8 mouse cellular contexts compared by ENCODE assay signal in the genomic region with DNA sequence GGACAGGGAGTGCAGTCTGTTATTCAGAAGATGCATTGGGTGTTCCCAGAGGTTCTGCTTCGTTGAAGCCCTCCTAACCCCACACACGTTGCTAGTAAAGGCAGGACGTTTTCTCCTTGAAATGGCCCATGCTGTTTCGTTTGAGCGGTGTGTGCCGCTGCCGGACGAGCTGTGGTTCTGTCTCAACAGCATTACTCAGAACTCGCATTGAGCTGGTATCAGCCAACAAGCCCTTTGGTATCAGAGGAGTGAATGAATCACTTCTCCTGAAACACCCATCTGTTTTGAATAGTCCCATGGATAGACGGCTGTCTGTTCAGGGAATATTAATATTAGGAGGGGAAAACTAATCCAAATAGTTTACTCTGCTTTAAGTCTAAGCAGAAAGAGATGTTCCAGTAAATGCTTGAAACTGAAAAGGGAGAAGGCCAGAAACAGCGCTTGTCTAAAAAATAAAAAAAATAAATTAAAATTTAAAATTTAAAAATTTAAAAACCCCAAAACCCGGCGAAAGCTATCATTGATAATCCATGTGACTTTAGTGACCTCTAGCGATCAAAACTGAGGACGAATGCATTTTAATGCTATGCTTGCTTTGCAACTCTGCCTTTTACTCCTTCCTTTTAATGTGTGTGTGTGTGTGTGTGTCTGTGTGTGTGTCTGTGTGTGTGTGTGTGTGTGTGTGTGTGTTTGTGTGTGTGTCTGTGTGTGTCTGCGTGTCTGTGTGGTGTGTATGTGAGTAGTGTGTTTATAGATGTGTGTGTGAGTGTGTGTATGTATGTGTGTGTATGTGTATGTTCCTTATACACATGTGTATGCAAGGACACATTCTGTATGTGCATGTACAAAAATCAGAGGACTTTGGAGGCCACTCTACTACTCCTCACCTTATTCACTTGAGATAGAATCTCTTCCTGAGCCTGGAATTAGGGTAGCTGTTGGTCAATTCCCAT. TPM values are rescaled to one million over a fixed set of nuclear protein-coding genes. Genes with fewer than 3 reads are reported as not detected.
A peak's percentile ranks its signal among the peaks of the same experiment; 100 is the strongest.
DNase-seq lines count a peak whose midpoint lies in the region; ATAC-seq lines count a peak whose summit lies in the region.

No protein-coding gene starts in this region.

- H3K4me3 ChIP-seq in intestine, embryonic 15.5 days (replicated peaks), result 0 out of 2 replicates have a peak overlapping the region, but pooled peaks have one; percentile 9

- H3K9ac ChIP-seq in intestine, embryonic 15.5 days, result no peak overlapping the region

- H3K4me1 ChIP-seq in intestine, embryonic 15.5 days (replicated peaks), result no peaks in the 10 kb centered on the region

- no peaks in the 10 kb centered on the region for H3K9me3 ChIP-seq in intestine, embryonic 15.5 days

- WGBS in intestine, embryonic 15.5 days, result 27% methylated on average over 16 of the region's 16 CpGs

- 0 out of 2 replicates have a peak, but pooled peaks have one; percentile 36 for ATAC-seq in intestine, embryonic 15.5 days
- ATAC-seq in erythroid progenitor cell, adult 5-6 weeks (replicated peaks; ENCODE audit: low FRiP score, poor library complexity, severe bottlenecking), result no peak

- no peaks in the 10 kb centered on the region for H3K27me3 ChIP-seq in intestine, embryonic 15.5 days (replicated peaks)

- no peak overlapping the region for H3K27ac ChIP-seq in intestine, embryonic 15.5 days

- H3K36me3 ChIP-seq in intestine, embryonic 15.5 days, result no peaks in the 10 kb centered on the region

- H3K4me2 ChIP-seq in intestine, embryonic 15.5 days (replicated peaks), result peak overlapping the region; percentile 48

- peak; percentile 53 for DNase-seq in layer of hippocampus, adult 11-12 months (ENCODE audit: low spot score)
- no peak for DNase-seq in layer of hippocampus, adult 8-10 months (ENCODE audit: low spot score in 2 of 2)
- peak; percentile 27 for DNase-seq in Muller cell, postnatal 12 days (ENCODE audit: inconsistent ontology term)
- peak; percentile 67 for DNase-seq in embryo, embryonic 10 days (ENCODE audit: low spot score)
- peak; percentile 53 for DNase-seq in lung, postnatal 14 days
- no peak for DNase-seq in urinary bladder, adult 2 months (ENCODE audit: low spot score)

RNA-seq across cellular contexts. Expression of a gene that starts 10.5 kb away (rescaled TPM):
- total RNA-seq in layer of hippocampus, adult 8-10 months (2022), result not detected
- polyA plus RNA-seq in intestine, embryonic 15.5 days (2015; fragmentation: Nextera tagmentation; extraction: Ambion mirVana), result 13.7 and 14.1 TPM in 2 replicates
- polyA plus RNA-seq in urinary bladder, adult 2 months (2012; rRNA removed), result 0.17 and 0.21 TPM in 2 replicates
- total RNA-seq in erythroid progenitor cell, adult 5-6 weeks (2015; ENCODE audit: low replicate concordance), result 2,154 and 2,202 TPM in 2 replicates
- total RNA-seq in erythroid progenitor cell, adult 5-6 weeks (2017; ENCODE audit: low replicate concordance), result 1,573 and 1,875 TPM in 2 replicates

Comparison
In these comparisons a context has a peak if more than half of its experiments do, and no peak if none do; other contexts are left out.
1. DNase-seq: peak in layer of hippocampus, adult 11-12 months (single experiment), Muller cell, postnatal 12 days (single experiment), embryo, embryonic 10 days (single experiment) and lung, postnatal 14 days (single experiment); none in layer of hippocampus, adult 8-10 months (0 of 2) and urinary bladder, adult 2 months (single experiment).
2. RNA of a gene that starts 10.5 kb away (total RNA-seq): 1,573 to 2,202 TPM in erythroid progenitor cell, adult 5-6 weeks; not detected in layer of hippocampus, adult 8-10 months; every median in the first group is over 1,000 times any median in the second.